Mouse (Mus musculus) kidney, postnatal 25 days (tissue): ENCODE measurements around the gene Exosc1.
A peak's percentile ranks its signal among the peaks of the same experiment; 100 is the strongest.

Experiments
- DNase-seq, 2 experiments: peaks; one replicate each; pipeline ENCODE4 v3.0.0; 2021; ENCODE audit warnings: mixed read lengths in 2 of 2

The Exosc1 gene

GRCm38 (mm10) chr19:41913774-41914591 lies 19.2 kb downstream of the Exosc1 start:
- no peak for DNase-seq

- DNase-seq = peak; percentile 48 to 79
Measured at GRCm38 (mm10) chr19:41912121-41913080, 20.8 kb downstream of the Exosc1 start.

- DNase-seq = peak; percentile 97 to 98
Measured at GRCm38 (mm10) chr19:41911178-41912073, 21.8 kb downstream of the Exosc1 start, which contains the start of gene Pgam1. Gene Pgam1 (plus strand): TSS chr19:41911923.

GRCm38 (mm10) chr19:41910396-41910795 lies 22.8 kb downstream of the Exosc1 start:
- no peak for DNase-seq

- peak; percentile 46 to 59 for DNase-seq
Measured at GRCm38 (mm10) chr19:41908736-41909135, 24.5 kb downstream of the Exosc1 start.

GRCm38 (mm10) chr19:41907079-41907760 lies 26.0 kb downstream of the Exosc1 start:
- peak; percentile 54 to 55 for DNase-seq

GRCm38 (mm10) chr19:41906311-41907078 lies 26.7 kb downstream of the Exosc1 start:
- DNase-seq = no peak

- no peak for DNase-seq
Measured at GRCm38 (mm10) chr19:41905246-41905645, 28.0 kb downstream of the Exosc1 start.

- DNase-seq = no peak
Measured at GRCm38 (mm10) chr19:41902848-41903593, 30.2 kb downstream of the Exosc1 start.

- no peak for DNase-seq
Measured at GRCm38 (mm10) chr19:41901696-41902095, 31.5 kb downstream of the Exosc1 start.

GRCm38 (mm10) chr19:41900495-41901090 lies 32.6 kb downstream of the Exosc1 start:
- DNase-seq = no peak

- peak in 1 of 2 experiments; percentile 59 for DNase-seq
Measured at GRCm38 (mm10) chr19:41898860-41899259, 34.4 kb downstream of the Exosc1 start.

GRCm38 (mm10) chr19:41896319-41896711 lies 36.9 kb downstream of the Exosc1 start:
- DNase-seq = no peak

GRCm38 (mm10) chr19:41895460-41896318 lies 37.5 kb downstream of the Exosc1 start, which contains the start of gene Rrp12:
Gene Rrp12 (minus strand): TSS chr19:41896173.
- peak; percentile 81 to 89 for DNase-seq

- no peak for DNase-seq
Measured at GRCm38 (mm10) chr19:41894959-41895358, 38.3 kb downstream of the Exosc1 start.

GRCm38 (mm10) chr19:41888191-41888590 lies 45.0 kb downstream of the Exosc1 start:
- no peak for DNase-seq

GRCm38 (mm10) chr19:41883882-41884281 lies 49.3 kb downstream of the Exosc1 start:
- DNase-seq = no peak

GRCm38 (mm10) chr19:41881842-41882241 lies 51.4 kb downstream of the Exosc1 start:
- no peak for DNase-seq

- DNase-seq = no peak
Measured at GRCm38 (mm10) chr19:41874356-41874755, 58.9 kb downstream of the Exosc1 start.
